Mouse (Mus musculus): ENCODE measurements at regions not wholly inside any gene's neighbourhood (a gene's known extent, or its start where the extent isn't known, plus 50 kb on each side); places are given as distances from the start of the nearest gene placed in this dataset.

- no peak for TF ChIP-seq CTCF (IDR thresholded peaks at IDR 0.05; ENCODE audit: control insufficient read depth, insufficient read depth, low read length)
- no peak for TF ChIP-seq POLR2A (IDR thresholded peaks at IDR 0.05; ENCODE audit: borderline replicate concordance, control insufficient read depth, low read depth, low read length)
These were observed 576.3 kb upstream of the Plxna2 start for GRCm38 (mm10) chr1:194041393-194042352.
